Mouse (Mus musculus) megakaryocyte, embryonic 14.5 days (primary cell): ENCODE data around the gene Plekhm1. TPM values are rescaled to one million over a fixed set of nuclear protein-coding genes. Genes with fewer than 3 reads are reported as not detected.
"Not testable (repeated sequence)": the region's sequence is repeated elsewhere in the genome, so short reads cannot be mapped to it uniquely, and the experiment has no call there.

Experiments
- H3K27me3 ChIP-seq: replicated peaks from 2 replicates; pipeline ENCODE3; 2012; ENCODE audit warnings: inconsistent platforms
- H3K36me3 ChIP-seq: replicated peaks from 2 replicates; pipeline ENCODE3; 2012; ENCODE audit warnings: low read length, inconsistent platforms, mixed read lengths
- H3K4me1 ChIP-seq: 2 replicates; pipeline ENCODE4 v1.6.1; 2012; ENCODE audit warnings: inconsistent platforms
- H3K4me3 ChIP-seq: replicated peaks from 2 replicates; pipeline ENCODE3; 2012; ENCODE audit warnings: moderate library complexity, mild to moderate bottlenecking, inconsistent platforms
- H3K9me3 ChIP-seq: 2 replicates; pipeline ENCODE4 v1.6.1; 2012; ENCODE audit warnings: inconsistent platforms
- FLI1 ChIP-seq: IDR thresholded peaks from 2 replicates; pipeline ENCODE4 v1.6.1; 2012; ENCODE audit warnings: low read length, inconsistent platforms, mixed read lengths
- GATA1 ChIP-seq: IDR thresholded peaks from 3 replicates; pipeline ENCODE4 v1.6.1; 2012; ENCODE audit warnings: mixed read lengths, low read length, inconsistent platforms, borderline replicate concordance
- polyA plus RNA-seq: library from polyadenylated mRNA; stranded (reverse); fragments of >175 nt; gene quantifications from 2 replicates; pipeline ENCODE4 v1.2.3, GENCODE M21; 2012; ENCODE audit warnings: low replicate concordance; ENCODE audit not compliant: insufficient read depth

Plekhm1 gene
- polyA plus RNA-seq, 1 experiment: 8.1 TPM

GRCm38 (mm10) chr11:103325172-103325571 lies 87.3 kb downstream of the Plekhm1 start:
- no peak overlapping the region for H3K4me3 ChIP-seq
- H3K27me3 ChIP-seq: peaks cover 39% of the 10 kb centered on the region
- peaks cover 5% of the 10 kb centered on the region for H3K9me3 ChIP-seq
- H3K4me1 ChIP-seq: peaks cover 5% of the 10 kb centered on the region; the same call in 1 of the 2 replicates
- no peaks in the 10 kb centered on the region for H3K36me3 ChIP-seq
- TF ChIP-seq FLI1 (no peak), GATA1 (no peak)

- H3K9me3 ChIP-seq: peaks cover 5% of the 10 kb centered on the region
- TF ChIP-seq GATA1 (no peak), FLI1 (no peak)
- peaks cover 41% of the 10 kb centered on the region for H3K27me3 ChIP-seq
- H3K36me3 ChIP-seq: no peaks in the 10 kb centered on the region
- no peak overlapping the region for H3K4me3 ChIP-seq
- H3K4me1 ChIP-seq: peaks cover 5% of the 10 kb centered on the region; the same call in 1 of the 2 replicates
Observed at GRCm38 (mm10) chr11:103324723-103325122, 87.8 kb downstream of the Plekhm1 start.

- H3K27me3 ChIP-seq: peaks cover 55% of the 10 kb centered on the region
- not testable (repeated sequence) for H3K36me3 ChIP-seq, H3K4me3 ChIP-seq, H3K4me1 ChIP-seq, H3K9me3 ChIP-seq
Observed at GRCm38 (mm10) chr11:103322832-103323231, 89.7 kb downstream of the Plekhm1 start.

GRCm38 (mm10) chr11:103320646-103321045 lies 91.8 kb downstream of the Plekhm1 start:
- Histone ChIP-seq H3K27me3 (peaks cover 72% of the 10 kb centered on the region), H3K9me3 (peaks cover under 1% of the 10 kb centered on the region; the same call in 1 of the 2 replicates)

GRCm38 (mm10) chr11:103320196-103320595 lies 92.3 kb downstream of the Plekhm1 start:
- Histone ChIP-seq H3K36me3 (no peaks in the 10 kb centered on the region), H3K27me3 (peaks cover 76% of the 10 kb centered on the region)

More at GRCm38 (mm10) chr11:103320646-103321045, 91.8 kb downstream of the Plekhm1 start:
- H3K4me3 ChIP-seq: no peak overlapping the region
- TF ChIP-seq GATA1: no peak
- TF ChIP-seq FLI1: no peak
- no peaks in the 10 kb centered on the region for H3K36me3 ChIP-seq
- H3K4me1 ChIP-seq: no peaks in the 10 kb centered on the region; the same call in 1 of the 2 replicates

GRCm38 (mm10) chr11:103318042-103318441 lies 94.4 kb downstream of the Plekhm1 start:
- no peaks in the 10 kb centered on the region for H3K36me3 ChIP-seq
- H3K4me3 ChIP-seq: no peak overlapping the region
- H3K4me1 ChIP-seq: peaks cover 3% of the 10 kb centered on the region; the same call in 1 of the 2 replicates
- TF ChIP-seq GATA1: no peak
- no peak for TF ChIP-seq FLI1
- H3K9me3 ChIP-seq: no peaks in the 10 kb centered on the region
- peaks cover 71% of the 10 kb centered on the region for H3K27me3 ChIP-seq

More at GRCm38 (mm10) chr11:103320196-103320595, 92.3 kb downstream of the Plekhm1 start:
- Histone ChIP-seq H3K4me3 (no peak overlapping the region), H3K4me1 (peaks cover under 1% of the 10 kb centered on the region; the same call in 1 of the 2 replicates), H3K9me3 (no peaks in the 10 kb centered on the region)
- TF ChIP-seq GATA1 (no peak), FLI1 (no peak)

- Histone ChIP-seq H3K9me3 (no peaks in the 10 kb centered on the region), H3K4me3 (no peak overlapping the region), H3K36me3 (no peaks in the 10 kb centered on the region), H3K4me1 (peaks cover 15% of the 10 kb centered on the region), H3K27me3 (peaks cover 77% of the 10 kb centered on the region)
- TF ChIP-seq GATA1 (no peak), FLI1 (no peak)
Observed at GRCm38 (mm10) chr11:103315379-103315778, 97.1 kb downstream of the Plekhm1 start.

GRCm38 (mm10) chr11:103314736-103315374 lies 97.6 kb downstream of the Plekhm1 start:
- H3K27me3 ChIP-seq: peaks cover 76% of the 10 kb centered on the region
- no peaks in the 10 kb centered on the region for H3K9me3 ChIP-seq
- H3K4me3 ChIP-seq: no peak overlapping the region
- peaks cover 17% of the 10 kb centered on the region for H3K4me1 ChIP-seq
- TF ChIP-seq GATA1 (no peak), FLI1 (no peak)
- no peaks in the 10 kb centered on the region for H3K36me3 ChIP-seq

Other genes starting within 250 kb of the Plekhm1 start
- gene Fmnl1, start 241.6 kb downstream of the Plekhm1 start, polyA plus RNA-seq: 25.5 and 36.6 TPM in 2 replicates
- not detected in 2 replicates for gene 1700023F06Rik, start 204.1 kb downstream of the Plekhm1 start, polyA plus RNA-seq
- not detected in 2 replicates for gene Spata32, start 194.3 kb downstream of the Plekhm1 start, polyA plus RNA-seq
- 1.0 and 2.3 TPM in 2 replicates for gene Map3k14, start 145.2 kb downstream of the Plekhm1 start, polyA plus RNA-seq
- 4.9 TPM in 1 of 2 replicates, not detected in the other for gene Arhgap27, start 49.0 kb downstream of the Plekhm1 start, polyA plus RNA-seq
- gene Lrrc37a, start 91.9 kb upstream of the Plekhm1 start, polyA plus RNA-seq: not detected in 2 replicates
- gene Gm884, start 208.5 kb upstream of the Plekhm1 start, polyA plus RNA-seq: not detected in 2 replicates
- gene Lyzl6, start 226.2 kb upstream of the Plekhm1 start, polyA plus RNA-seq: not detected in 2 replicates
- not detected in 2 replicates for gene Rprml, start 236.9 kb upstream of the Plekhm1 start, polyA plus RNA-seq